Mouse (Mus musculus): ENCODE results near the gene Adamtsl3. TPM values are rescaled to one million over a fixed set of nuclear protein-coding genes. Genes with fewer than 3 reads are reported as not detected.
A peak's percentile ranks its signal among the peaks of the same experiment; 100 is the strongest.

The Adamtsl3 gene
- polyA plus RNA-seq, 1 experiment from 2014 or later: 1.0 TPM

GRCm38 (mm10) chr7:82423602-82424001, 88.1 kb downstream of the Adamtsl3 start:
- ATAC-seq (ENCODE audit: low FRiP score) (no peak), DNase-seq (ENCODE audit: low spot score) (no peak)
- H3K4me2 ChIP-seq (replicated peaks): no peak overlapping the region
- no peak overlapping the region for H3K27ac ChIP-seq
- H3K27me3 ChIP-seq (ENCODE audit: control insufficient read depth, insufficient read depth, low read length): no peaks in the 10 kb centered on the region
- H3K4me3 ChIP-seq (replicated peaks; ENCODE audit: low read length): no peak overlapping the region
- H3K4me1 ChIP-seq (replicated peaks; ENCODE audit: control insufficient read depth, insufficient read depth, low read length): no peaks in the 10 kb centered on the region
- no peaks in the 10 kb centered on the region for H3K36me3 ChIP-seq (replicated peaks; ENCODE audit: control insufficient read depth, insufficient read depth)
- 88% methylated on average over 2 of the region's 2 CpGs for WGBS
- no peak overlapping the region for H3K9ac ChIP-seq
- no peaks in the 10 kb centered on the region for H3K9me3 ChIP-seq (ENCODE audit: control insufficient read depth, low read length)

GRCm38 (mm10) chr7:82424281-82424680, 88.8 kb downstream of the Adamtsl3 start:
- H3K4me1 ChIP-seq (replicated peaks; ENCODE audit: control insufficient read depth, insufficient read depth, low read length): no peaks in the 10 kb centered on the region
- no peaks in the 10 kb centered on the region for H3K36me3 ChIP-seq (replicated peaks; ENCODE audit: control insufficient read depth, insufficient read depth)
- no peaks in the 10 kb centered on the region for H3K9me3 ChIP-seq (ENCODE audit: control insufficient read depth, low read length)
- H3K4me2 ChIP-seq (replicated peaks): no peak overlapping the region
- DNase-seq (ENCODE audit: low spot score) (no peak), ATAC-seq (ENCODE audit: low FRiP score) (no peak)
- H3K27me3 ChIP-seq (ENCODE audit: control insufficient read depth, insufficient read depth, low read length): no peaks in the 10 kb centered on the region
- WGBS: 98% methylated on average over 1 of the region's 1 CpGs
- H3K27ac ChIP-seq: no peak overlapping the region
- H3K4me3 ChIP-seq (replicated peaks; ENCODE audit: low read length): no peak overlapping the region
- no peak overlapping the region for H3K9ac ChIP-seq

GRCm38 (mm10) chr7:82425374-82425773, 89.9 kb downstream of the Adamtsl3 start:
- DNase-seq (ENCODE audit: low spot score) (peak; percentile 32), ATAC-seq (ENCODE audit: low FRiP score) (no peak)
- no peaks in the 10 kb centered on the region for H3K36me3 ChIP-seq (replicated peaks; ENCODE audit: control insufficient read depth, insufficient read depth)
- H3K9ac ChIP-seq: no peak overlapping the region
- no peak overlapping the region for H3K27ac ChIP-seq
- no peaks in the 10 kb centered on the region for H3K27me3 ChIP-seq (ENCODE audit: control insufficient read depth, insufficient read depth, low read length)
- no peaks in the 10 kb centered on the region for H3K4me1 ChIP-seq (replicated peaks; ENCODE audit: control insufficient read depth, insufficient read depth, low read length)
- H3K4me3 ChIP-seq (replicated peaks; ENCODE audit: low read length): no peak overlapping the region
- no peak overlapping the region for H3K4me2 ChIP-seq (replicated peaks)
- 63% methylated on average over 11 of the region's 11 CpGs for WGBS
- no peaks in the 10 kb centered on the region for H3K9me3 ChIP-seq (ENCODE audit: control insufficient read depth, low read length)

- H3K36me3 ChIP-seq (replicated peaks; ENCODE audit: control insufficient read depth, insufficient read depth): no peaks in the 10 kb centered on the region
- 81% methylated on average over 4 of the region's 4 CpGs for WGBS
These were observed 94.0 kb downstream of the Adamtsl3 start for GRCm38 (mm10) chr7:82429447-82429846.

GRCm38 (mm10) chr7:82431572-82431971, 96.1 kb downstream of the Adamtsl3 start:
- Histone ChIP-seq H3K9ac (no peak overlapping the region), H3K27ac (no peak overlapping the region), H3K27me3 (ENCODE audit: control insufficient read depth, insufficient read depth, low read length) (no peaks in the 10 kb centered on the region), H3K9me3 (ENCODE audit: control insufficient read depth, low read length) (no peaks in the 10 kb centered on the region), H3K4me2 (replicated peaks) (no peak overlapping the region), H3K36me3 (replicated peaks; ENCODE audit: control insufficient read depth, insufficient read depth) (no peaks in the 10 kb centered on the region), H3K4me3 (replicated peaks; ENCODE audit: low read length) (no peak overlapping the region), H3K4me1 (replicated peaks; ENCODE audit: control insufficient read depth, insufficient read depth, low read length) (no peaks in the 10 kb centered on the region)
- 86% methylated on average over 2 of the region's 2 CpGs for WGBS
- DNase-seq (ENCODE audit: low spot score) (no peak), ATAC-seq (ENCODE audit: low FRiP score) (no peak)

More at GRCm38 (mm10) chr7:82429447-82429846, 94.0 kb downstream of the Adamtsl3 start:
- ATAC-seq (ENCODE audit: low FRiP score): no peak
- H3K4me3 ChIP-seq (replicated peaks; ENCODE audit: low read length): no peak overlapping the region
- H3K9me3 ChIP-seq (ENCODE audit: control insufficient read depth, low read length): no peaks in the 10 kb centered on the region
- no peaks in the 10 kb centered on the region for H3K27me3 ChIP-seq (ENCODE audit: control insufficient read depth, insufficient read depth, low read length)
- no peak overlapping the region for H3K9ac ChIP-seq
- no peak overlapping the region for H3K4me2 ChIP-seq (replicated peaks)
- DNase-seq (ENCODE audit: low spot score): no peak
- H3K4me1 ChIP-seq (replicated peaks; ENCODE audit: control insufficient read depth, insufficient read depth, low read length): no peaks in the 10 kb centered on the region
- no peak overlapping the region for H3K27ac ChIP-seq

GRCm38 (mm10) chr7:82433226-82433625, 97.7 kb downstream of the Adamtsl3 start:
- WGBS: 96% methylated on average over 2 of the region's 2 CpGs
- Histone ChIP-seq H3K4me3 (replicated peaks; ENCODE audit: low read length) (no peak overlapping the region), H3K27me3 (ENCODE audit: control insufficient read depth, insufficient read depth, low read length) (no peaks in the 10 kb centered on the region), H3K27ac (no peak overlapping the region), H3K36me3 (replicated peaks; ENCODE audit: control insufficient read depth, insufficient read depth) (no peaks in the 10 kb centered on the region), H3K9me3 (ENCODE audit: control insufficient read depth, low read length) (no peaks in the 10 kb centered on the region), H3K9ac (no peak overlapping the region), H3K4me2 (replicated peaks) (no peak overlapping the region), H3K4me1 (replicated peaks; ENCODE audit: control insufficient read depth, insufficient read depth, low read length) (no peaks in the 10 kb centered on the region)
- DNase-seq (ENCODE audit: low spot score): no peak
- ATAC-seq (ENCODE audit: low FRiP score): no peak

- Histone ChIP-seq H3K4me2 (replicated peaks) (no peak overlapping the region), H3K9ac (no peak overlapping the region), H3K9me3 (ENCODE audit: control insufficient read depth, low read length) (no peaks in the 10 kb centered on the region), H3K27me3 (ENCODE audit: control insufficient read depth, insufficient read depth, low read length) (no peaks in the 10 kb centered on the region), H3K4me3 (replicated peaks; ENCODE audit: low read length) (no peak overlapping the region), H3K36me3 (replicated peaks; ENCODE audit: control insufficient read depth, insufficient read depth) (no peaks in the 10 kb centered on the region), H3K27ac (no peak overlapping the region), H3K4me1 (replicated peaks; ENCODE audit: control insufficient read depth, insufficient read depth, low read length) (no peaks in the 10 kb centered on the region)
- WGBS: 64% methylated on average over 2 of the region's 2 CpGs
- no peak for ATAC-seq (ENCODE audit: low FRiP score)
- DNase-seq (ENCODE audit: low spot score): no peak
These were observed 122.9 kb downstream of the Adamtsl3 start for GRCm38 (mm10) chr7:82458376-82458775.

- H3K4me1 ChIP-seq (replicated peaks; ENCODE audit: control insufficient read depth, insufficient read depth, low read length): no peaks in the 10 kb centered on the region
- no peaks in the 10 kb centered on the region for H3K27me3 ChIP-seq (ENCODE audit: control insufficient read depth, insufficient read depth, low read length)
- no peak for DNase-seq (ENCODE audit: low spot score)
- no peak overlapping the region for H3K4me3 ChIP-seq (replicated peaks; ENCODE audit: low read length)
- no peak for ATAC-seq (ENCODE audit: low FRiP score)
- H3K27ac ChIP-seq: no peak overlapping the region
- WGBS: 90% methylated on average over 10 of the region's 10 CpGs
- H3K4me2 ChIP-seq (replicated peaks): no peak overlapping the region
- no peaks in the 10 kb centered on the region for H3K9me3 ChIP-seq (ENCODE audit: control insufficient read depth, low read length)
- no peaks in the 10 kb centered on the region for H3K36me3 ChIP-seq (replicated peaks; ENCODE audit: control insufficient read depth, insufficient read depth)
- H3K9ac ChIP-seq: no peak overlapping the region
These were observed 127.5 kb downstream of the Adamtsl3 start for GRCm38 (mm10) chr7:82462921-82463523.

- Histone ChIP-seq H3K9ac (no peak overlapping the region), H3K4me1 (replicated peaks; ENCODE audit: control insufficient read depth, insufficient read depth, low read length) (no peaks in the 10 kb centered on the region), H3K9me3 (ENCODE audit: control insufficient read depth, low read length) (no peaks in the 10 kb centered on the region), H3K27me3 (ENCODE audit: control insufficient read depth, insufficient read depth, low read length) (no peaks in the 10 kb centered on the region), H3K4me2 (replicated peaks) (no peak overlapping the region), H3K27ac (no peak overlapping the region), H3K36me3 (replicated peaks; ENCODE audit: control insufficient read depth, insufficient read depth) (no peaks in the 10 kb centered on the region), H3K4me3 (replicated peaks; ENCODE audit: low read length) (no peak overlapping the region)
- DNase-seq (ENCODE audit: low spot score) (no peak), ATAC-seq (ENCODE audit: low FRiP score) (no peak)
- 78% methylated on average over 2 of the region's 2 CpGs for WGBS
These were observed 128.9 kb downstream of the Adamtsl3 start for GRCm38 (mm10) chr7:82464364-82464763.

GRCm38 (mm10) chr7:82465437-82465836, 129.9 kb downstream of the Adamtsl3 start:
- Histone ChIP-seq H3K9me3 (ENCODE audit: control insufficient read depth, low read length) (no peaks in the 10 kb centered on the region), H3K4me2 (replicated peaks) (no peak overlapping the region), H3K36me3 (replicated peaks; ENCODE audit: control insufficient read depth, insufficient read depth) (no peaks in the 10 kb centered on the region), H3K27ac (no peak overlapping the region), H3K9ac (no peak overlapping the region), H3K4me1 (replicated peaks; ENCODE audit: control insufficient read depth, insufficient read depth, low read length) (no peaks in the 10 kb centered on the region), H3K27me3 (ENCODE audit: control insufficient read depth, insufficient read depth, low read length) (no peaks in the 10 kb centered on the region), H3K4me3 (replicated peaks; ENCODE audit: low read length) (no peak overlapping the region)
- 53% methylated on average over 6 of the region's 6 CpGs for WGBS
- DNase-seq (ENCODE audit: low spot score) (no peak), ATAC-seq (ENCODE audit: low FRiP score) (no peak)
